Mouse (Mus musculus) stomach, embryonic 15.5 days (tissue): ENCODE results near the gene Fahd2a. TPM values are rescaled to one million over a fixed set of nuclear protein-coding genes. Genes with fewer than 3 reads are reported as not detected.

Experiments used
- ATAC-seq: fragments of 200-750 bp; cut with Nextera tagmentation; 2 replicates; pipeline ENCODE4 v1.8.0; 2017; ENCODE audit warnings: low read depth, moderate number of reproducible peaks, moderate TSS enrichment; ENCODE audit not compliant: insufficient read depth, low FRiP score
- H3K27ac ChIP-seq: fragments of 300-500 bp; sonication (generic); 2 replicates; pipeline ENCODE4 v1.5.1; 2015; ENCODE audit warnings: mild to moderate bottlenecking, inconsistent platforms
- H3K27me3 ChIP-seq: fragments of 300-500 bp; sonication (generic); replicated peaks from 2 replicates; pipeline ENCODE4 v1.6.1; 2015; ENCODE audit warnings: inconsistent platforms
- H3K36me3 ChIP-seq: fragments of 300-500 bp; sonication (generic); 2 replicates; pipeline ENCODE4 v1.6.1; 2015; ENCODE audit warnings: inconsistent platforms
- H3K4me1 ChIP-seq: fragments of 300-500 bp; sonication (generic); 2 replicates; pipeline ENCODE4 v1.6.1; 2015; ENCODE audit warnings: inconsistent platforms
- H3K4me2 ChIP-seq: fragments of 300-500 bp; sonication (generic); 2 replicates; pipeline ENCODE4 v1.6.1; 2015; ENCODE audit warnings: mild to moderate bottlenecking, inconsistent platforms
- H3K4me3 ChIP-seq: fragments of 300-500 bp; sonication (generic); replicated peaks from 2 replicates; pipeline ENCODE4 v1.5.1; 2015; ENCODE audit warnings: inconsistent platforms
- H3K9ac ChIP-seq: fragments of 300-500 bp; sonication (generic); 2 replicates; pipeline ENCODE4 v1.6.1; 2015; ENCODE audit warnings: inconsistent platforms
- H3K9me3 ChIP-seq: fragments of 300-500 bp; sonication (generic); 2 replicates; pipeline ENCODE4 v1.6.1; 2016; ENCODE audit warnings: inconsistent platforms
- WGBS: fragments of 180-500 bp; shearing (Covaris S2); methylation state at CpG from one replicate; pipeline ENCODE4 v1.1.7; 2015; 5-methylcytosine and 5-hydroxymethylcytosine counted together
- polyA plus RNA-seq: library from polyadenylated mRNA; unstranded; fragments of >200 nt; fragmentation: Nextera tagmentation; extraction: Ambion mirVana; gene quantifications from 2 replicates; pipeline ENCODE4 v1.2.1, GENCODE M21; 2015

Gene Fahd2a
- polyA plus RNA-seq, 1 experiment from 2014 or later: 24.6 TPM

GRCm38 (mm10) chr2:127462314-127462713 lies 17.9 kb upstream of the Fahd2a start:
- no peaks in the 10 kb centered on the region for H3K9me3 ChIP-seq
- ATAC-seq: peak; percentile 59
- 0 out of 2 replicates have a peak, but pooled peaks cover 3% of the 10 kb centered on the region for H3K4me1 ChIP-seq
- no peaks in the 10 kb centered on the region for H3K36me3 ChIP-seq
- H3K4me3 ChIP-seq: no peak overlapping the region
- 5% methylated on average over 8 of the region's 8 CpGs for WGBS
- no peak overlapping the region for H3K9ac ChIP-seq
- H3K27me3 ChIP-seq: no peaks in the 10 kb centered on the region
- no peak overlapping the region for H3K27ac ChIP-seq
- no peak overlapping the region for H3K4me2 ChIP-seq

GRCm38 (mm10) chr2:127461351-127461750 lies 17.0 kb upstream of the Fahd2a start:
- Histone ChIP-seq H3K4me2 (no peak overlapping the region), H3K9me3 (no peaks in the 10 kb centered on the region), H3K27me3 (no peaks in the 10 kb centered on the region), H3K4me3 (no peak overlapping the region), H3K4me1 (0 out of 2 replicates have a peak, but pooled peaks cover 3% of the 10 kb centered on the region), H3K27ac (no peak overlapping the region), H3K36me3 (no peaks in the 10 kb centered on the region), H3K9ac (no peak overlapping the region)
- no peak for ATAC-seq
- WGBS: 37% methylated on average over 9 of the region's 9 CpGs

GRCm38 (mm10) chr2:127459341-127459740 lies 15.0 kb upstream of the Fahd2a start:
- Histone ChIP-seq H3K4me2 (no peak overlapping the region), H3K9ac (no peak overlapping the region), H3K4me3 (no peak overlapping the region), H3K9me3 (no peaks in the 10 kb centered on the region), H3K4me1 (0 out of 2 replicates have a peak, but pooled peaks cover 3% of the 10 kb centered on the region), H3K36me3 (no peaks in the 10 kb centered on the region), H3K27ac (no peak overlapping the region), H3K27me3 (no peaks in the 10 kb centered on the region)
- ATAC-seq: no peak
- 83% methylated on average over 2 of the region's 2 CpGs for WGBS

GRCm38 (mm10) chr2:127453764-127454163 lies 9.4 kb upstream of the Fahd2a start:
- Histone ChIP-seq H3K36me3 (no peaks in the 10 kb centered on the region), H3K4me2 (no peak overlapping the region), H3K27me3 (no peaks in the 10 kb centered on the region; the same call in 1 of the 2 replicates), H3K4me1 (peaks cover 7% of the 10 kb centered on the region; the same call in 1 of the 2 replicates), H3K4me3 (no peak overlapping the region), H3K9ac (no peak overlapping the region), H3K9me3 (no peaks in the 10 kb centered on the region), H3K27ac (no peak overlapping the region)
- no peak for ATAC-seq
- WGBS: 2% methylated on average over 5 of the region's 5 CpGs

GRCm38 (mm10) chr2:127453141-127453540 lies 8.8 kb upstream of the Fahd2a start:
- Histone ChIP-seq H3K4me3 (no peak overlapping the region), H3K9me3 (no peaks in the 10 kb centered on the region), H3K4me2 (no peak overlapping the region), H3K9ac (no peak overlapping the region), H3K36me3 (no peaks in the 10 kb centered on the region), H3K27me3 (no peaks in the 10 kb centered on the region; the same call in 1 of the 2 replicates), H3K27ac (no peak overlapping the region), H3K4me1 (peaks cover 7% of the 10 kb centered on the region; the same call in 1 of the 2 replicates)
- no peak for ATAC-seq
- 83% methylated on average over 9 of the region's 9 CpGs for WGBS

GRCm38 (mm10) chr2:127451748-127452147 lies 7.4 kb upstream of the Fahd2a start:
- no peak overlapping the region for H3K4me2 ChIP-seq
- WGBS: 14% methylated on average over 6 of the region's 6 CpGs

GRCm38 (mm10) chr2:127449691-127450090 lies 5.3 kb upstream of the Fahd2a start:
- no peak for ATAC-seq
- H3K27ac ChIP-seq: no peak overlapping the region
- WGBS: 23% methylated on average over 7 of the region's 7 CpGs

More at GRCm38 (mm10) chr2:127451748-127452147, 7.4 kb upstream of the Fahd2a start:
- Histone ChIP-seq H3K36me3 (no peaks in the 10 kb centered on the region), H3K27ac (no peak overlapping the region), H3K9ac (no peak overlapping the region), H3K27me3 (no peaks in the 10 kb centered on the region; the same call in 1 of the 2 replicates), H3K4me1 (peaks cover 7% of the 10 kb centered on the region; the same call in 1 of the 2 replicates), H3K9me3 (no peaks in the 10 kb centered on the region), H3K4me3 (no peak overlapping the region)
- no peak for ATAC-seq

GRCm38 (mm10) chr2:127446847-127447246 lies 2.5 kb upstream of the Fahd2a start:
- H3K27me3 ChIP-seq: no peaks in the 10 kb centered on the region
- ATAC-seq: no peak
- no peak overlapping the region for H3K27ac ChIP-seq
- WGBS: 40% methylated on average over 3 of the region's 3 CpGs
- H3K4me1 ChIP-seq: peaks cover 18% of the 10 kb centered on the region; the same call in 1 of the 2 replicates
- no peaks in the 10 kb centered on the region for H3K36me3 ChIP-seq
- H3K4me3 ChIP-seq: no peak overlapping the region
- H3K9ac ChIP-seq: no peak overlapping the region
- no peak overlapping the region for H3K4me2 ChIP-seq
- H3K9me3 ChIP-seq: no peaks in the 10 kb centered on the region

More at GRCm38 (mm10) chr2:127449691-127450090, 5.3 kb upstream of the Fahd2a start:
- Histone ChIP-seq H3K9me3 (no peaks in the 10 kb centered on the region), H3K27me3 (no peaks in the 10 kb centered on the region; the same call in 1 of the 2 replicates), H3K4me3 (no peak overlapping the region), H3K4me1 (peaks cover 9% of the 10 kb centered on the region; the same call in 1 of the 2 replicates), H3K36me3 (no peaks in the 10 kb centered on the region), H3K4me2 (no peak overlapping the region), H3K9ac (no peak overlapping the region)

GRCm38 (mm10) chr2:127437697-127438096 lies 6.7 kb downstream of the Fahd2a start:
- Histone ChIP-seq H3K36me3 (0 out of 2 replicates have a peak, but pooled peaks cover 2% of the 10 kb centered on the region), H3K27ac (no peak overlapping the region)
- 87% methylated on average over 5 of the region's 5 CpGs for WGBS

GRCm38 (mm10) chr2:127435554-127435953 lies 8.8 kb downstream of the Fahd2a start:
- H3K27ac ChIP-seq: no peak overlapping the region
- no peaks in the 10 kb centered on the region for H3K27me3 ChIP-seq
- no peak for ATAC-seq
- H3K36me3 ChIP-seq: 0 out of 2 replicates have a peak, but pooled peaks cover 2% of the 10 kb centered on the region
- 85% methylated on average over 2 of the region's 2 CpGs for WGBS
- no peaks in the 10 kb centered on the region for H3K4me1 ChIP-seq
- H3K9me3 ChIP-seq: no peaks in the 10 kb centered on the region
- H3K9ac ChIP-seq: no peak overlapping the region
- no peak overlapping the region for H3K4me2 ChIP-seq
- H3K4me3 ChIP-seq: no peak overlapping the region

More at GRCm38 (mm10) chr2:127437697-127438096, 6.7 kb downstream of the Fahd2a start:
- H3K27me3 ChIP-seq: no peaks in the 10 kb centered on the region
- no peak overlapping the region for H3K4me3 ChIP-seq
- H3K9me3 ChIP-seq: no peaks in the 10 kb centered on the region
- H3K4me1 ChIP-seq: no peaks in the 10 kb centered on the region
- H3K9ac ChIP-seq: no peak overlapping the region
- ATAC-seq: no peak
- no peak overlapping the region for H3K4me2 ChIP-seq

- H3K27ac ChIP-seq: no peak overlapping the region
- no peak for ATAC-seq
- no peak overlapping the region for H3K4me3 ChIP-seq
- H3K9ac ChIP-seq: no peak overlapping the region
- 30% methylated on average over 2 of the region's 2 CpGs for WGBS
- no peak overlapping the region for H3K4me2 ChIP-seq
- H3K9me3 ChIP-seq: no peaks in the 10 kb centered on the region
- no peaks in the 10 kb centered on the region for H3K27me3 ChIP-seq
- H3K36me3 ChIP-seq: 0 out of 2 replicates have a peak, but pooled peaks cover 2% of the 10 kb centered on the region
- no peaks in the 10 kb centered on the region for H3K4me1 ChIP-seq
Observed at GRCm38 (mm10) chr2:127435135-127435534, 9.2 kb downstream of the Fahd2a start.

- WGBS: 72% methylated on average over 9 of the region's 9 CpGs
- Histone ChIP-seq H3K4me3 (no peak overlapping the region), H3K27me3 (no peaks in the 10 kb centered on the region), H3K27ac (no peak overlapping the region), H3K9ac (no peak overlapping the region), H3K36me3 (0 out of 2 replicates have a peak, but pooled peaks cover 2% of the 10 kb centered on the region), H3K9me3 (no peaks in the 10 kb centered on the region), H3K4me2 (no peak overlapping the region), H3K4me1 (no peaks in the 10 kb centered on the region)
- ATAC-seq: peak; percentile 50; the same call in 1 of the 2 replicates
Observed at GRCm38 (mm10) chr2:127433487-127434295, 10.7 kb downstream of the Fahd2a start.
